Mouse (Mus musculus) erythroblast, embryonic 14.5 days (primary cell): Measurements from ENCODE around the gene Lmf2.

ENCODE experiments used
- GATA1 ChIP-seq: IDR thresholded peaks from 2 replicates; pipeline ENCODE4 v1.6.1; 2012; ENCODE audit warnings: low read length, inconsistent platforms, mixed read lengths
- TAL1 ChIP-seq: IDR thresholded peaks from 3 replicates; pipeline ENCODE4 v1.6.1; 2012; ENCODE audit warnings: low read length, inconsistent platforms, mixed read lengths

- TF ChIP-seq TAL1 (no peak), GATA1 (no peak)
These were observed 15.3 kb downstream of the Lmf2 start for GRCm38 (mm10) chr15:89340136-89340535.
